Mouse (Mus musculus) urinary bladder, postnatal 25 days (tissue): ENCODE results near the gene Alpl.
A peak's percentile ranks its signal among the peaks of the same experiment; 100 is the strongest.

Source experiments
- DNase-seq: peaks from one replicate; pipeline ENCODE4 v3.0.0; 2022; ENCODE audit warnings: low spot score

The Alpl gene

GRCm38 (mm10) chr4:137795611-137796557 lies at the start of gene Alpl:
Alpl (minus strand) TSS chr4:137796384.
- peak; percentile 87 for DNase-seq

GRCm38 (mm10) chr4:137844656-137845055 lies 48.5 kb upstream of the Alpl start:
- DNase-seq: peak; percentile 84

- no peak for DNase-seq
These were observed 43.3 kb upstream of the Alpl start for GRCm38 (mm10) chr4:137839452-137839851.

GRCm38 (mm10) chr4:137838791-137839190 lies 42.6 kb upstream of the Alpl start:
- DNase-seq: no peak

GRCm38 (mm10) chr4:137837792-137838191 lies 41.6 kb upstream of the Alpl start:
- no peak for DNase-seq

GRCm38 (mm10) chr4:137836741-137837140 lies 40.6 kb upstream of the Alpl start:
- no peak for DNase-seq

- peak; percentile 66 for DNase-seq
These were observed 39.6 kb upstream of the Alpl start for GRCm38 (mm10) chr4:137835624-137836337.

GRCm38 (mm10) chr4:137831598-137831997 lies 35.4 kb upstream of the Alpl start:
- DNase-seq: no peak

- DNase-seq: no peak
These were observed 34.2 kb upstream of the Alpl start for GRCm38 (mm10) chr4:137830380-137830779.

GRCm38 (mm10) chr4:137824881-137825280 lies 28.7 kb upstream of the Alpl start:
- DNase-seq: no peak

- DNase-seq: no peak
These were observed 27.4 kb upstream of the Alpl start for GRCm38 (mm10) chr4:137823542-137823941.

GRCm38 (mm10) chr4:137822537-137822936 lies 26.4 kb upstream of the Alpl start:
- DNase-seq: no peak

GRCm38 (mm10) chr4:137820721-137821120 lies 24.5 kb upstream of the Alpl start:
- DNase-seq: no peak

GRCm38 (mm10) chr4:137819487-137819886 lies 23.3 kb upstream of the Alpl start:
- DNase-seq: no peak

- no peak for DNase-seq
These were observed 22.2 kb upstream of the Alpl start for GRCm38 (mm10) chr4:137818341-137818740.

- no peak for DNase-seq
These were observed 20.0 kb upstream of the Alpl start for GRCm38 (mm10) chr4:137816216-137816615.

GRCm38 (mm10) chr4:137815473-137815872 lies 19.3 kb upstream of the Alpl start:
- DNase-seq: no peak

- no peak for DNase-seq
These were observed 18.0 kb upstream of the Alpl start for GRCm38 (mm10) chr4:137814140-137814539.

- no peak for DNase-seq
These were observed 16.9 kb upstream of the Alpl start for GRCm38 (mm10) chr4:137812946-137813708.

- DNase-seq: no peak
These were observed 13.8 kb upstream of the Alpl start for GRCm38 (mm10) chr4:137809999-137810398.

GRCm38 (mm10) chr4:137807301-137807851 lies 11.2 kb upstream of the Alpl start:
- DNase-seq: no peak

GRCm38 (mm10) chr4:137801196-137801595 lies 5.0 kb upstream of the Alpl start:
- no peak for DNase-seq
